Mouse (Mus musculus) C2C12 (cell line): ENCODE measurements around the gene Tmem246. TPM values are rescaled to one million over a fixed set of nuclear protein-coding genes. Genes with fewer than 3 reads are reported as not detected.
A peak's percentile ranks its signal among the peaks of the same experiment; 100 is the strongest.
"Not testable (repeated sequence)": the region's sequence is repeated elsewhere in the genome, so short reads cannot be mapped to it uniquely, and the experiment has no call there.

Source experiments
- H3K27me3 ChIP-seq: one replicate; pipeline ENCODE4 v1.6.1; 2011; ENCODE audit not compliant: control insufficient read depth, insufficient read depth, insufficient read length
- H3K36me3 ChIP-seq: one replicate; pipeline ENCODE4 v1.6.1; 2011; ENCODE audit not compliant: control insufficient read depth, insufficient read depth
- H3K4me3 ChIP-seq: one replicate; pipeline ENCODE4 v1.5.1; 2011; ENCODE audit warnings: mild to moderate bottlenecking, control low read depth; ENCODE audit not compliant: poor library complexity, insufficient read depth, severe bottlenecking
- H3K79me2 ChIP-seq: one replicate; pipeline ENCODE4 v1.6.1; 2011; ENCODE audit not compliant: control insufficient read depth, insufficient read depth
- H3K79me3 ChIP-seq: one replicate; pipeline ENCODE4 v1.6.1; 2011; ENCODE audit warnings: low read depth, control low read depth
- H3ac ChIP-seq: one replicate; pipeline ENCODE3; 2011; ENCODE audit warnings: low read depth; ENCODE audit not compliant: control insufficient read depth, insufficient read length
- CEBPB ChIP-seq: IDR thresholded peaks from one replicate; pipeline ENCODE4 v1.6.1; 2011; ENCODE audit warnings: low read depth, mild to moderate bottlenecking, control low read depth, moderate library complexity
- CTCF ChIP-seq: IDR thresholded peaks from one replicate; pipeline ENCODE4 v1.5.1; 2011; ENCODE audit not compliant: control insufficient read depth, insufficient read depth, insufficient read length
- FOSL1 ChIP-seq: IDR thresholded peaks from one replicate; pipeline ENCODE4 v1.8.0; 2011; ENCODE audit warnings: mild to moderate bottlenecking, low read length; ENCODE audit not compliant: poor library complexity, insufficient read depth, severe bottlenecking
- MAX ChIP-seq: IDR thresholded peaks from one replicate; pipeline ENCODE4 v1.6.1; 2011; ENCODE audit warnings: mild to moderate bottlenecking, control low read depth
- MYOD1 ChIP-seq: IDR thresholded peaks from one replicate; pipeline ENCODE4 v1.6.1; 2011; ENCODE audit warnings: low read depth; ENCODE audit not compliant: control insufficient read depth, insufficient read length
- MYOG ChIP-seq: IDR thresholded peaks from one replicate; pipeline ENCODE4 v1.6.1; 2011; ENCODE audit not compliant: control insufficient read depth, insufficient read length; ENCODE audit errors: extremely low read depth
- USF1 ChIP-seq: IDR thresholded peaks from one replicate; pipeline ENCODE4 v1.6.1; 2011; ENCODE audit warnings: low read depth, mild to moderate bottlenecking, control low read depth, moderate library complexity
- polyA plus RNA-seq: library from polyadenylated mRNA; unstranded; fragments of >200 nt; fragmentation: generic; extraction: Trizol; gene quantifications from one replicate; pipeline ENCODE4 v1.2.1, GENCODE M21; 2012; ENCODE audit warnings: missing spikeins

The Tmem246 gene
- polyA plus RNA-seq, 1 experiment = 0.34 TPM

DNA sequence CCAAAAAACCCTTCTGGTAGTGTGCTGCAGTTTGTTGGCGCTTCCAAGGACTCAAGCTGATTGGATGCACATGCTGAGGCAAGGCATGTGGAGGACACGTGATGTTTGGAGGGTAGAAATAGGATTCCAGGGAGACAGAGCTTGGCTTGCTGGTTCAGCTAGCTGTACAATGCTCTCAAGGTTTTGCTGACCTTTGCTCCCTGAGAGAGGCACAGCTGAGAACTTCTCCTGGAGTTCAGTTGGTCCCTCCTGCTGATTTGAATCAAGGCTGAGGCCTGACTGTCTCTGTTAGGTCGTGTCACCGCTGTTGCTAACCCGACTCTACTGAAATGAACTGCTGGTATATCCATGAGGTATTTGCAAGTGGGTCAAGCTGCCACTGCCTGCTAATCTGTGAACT is 31.3 kb upstream of the Tmem246 start:
- peaks cover 3% of the 10 kb centered on the region for H3K27me3 ChIP-seq
- H3K4me3 ChIP-seq = no peak overlapping the region
- H3K79me2 ChIP-seq = peaks cover 20% of the 10 kb centered on the region
- TF ChIP-seq CEBPB = no peak
- no peak for TF ChIP-seq FOSL1
- TF ChIP-seq CTCF = no peak
- no peak for TF ChIP-seq MYOG
- TF ChIP-seq MAX = no peak
- TF ChIP-seq USF1 = no peak
- no peak for TF ChIP-seq MYOD1
- peaks cover under 1% of the 10 kb centered on the region for H3K36me3 ChIP-seq
- H3ac ChIP-seq = no peak overlapping the region
- H3K79me3 ChIP-seq = peaks cover 15% of the 10 kb centered on the region

DNA sequence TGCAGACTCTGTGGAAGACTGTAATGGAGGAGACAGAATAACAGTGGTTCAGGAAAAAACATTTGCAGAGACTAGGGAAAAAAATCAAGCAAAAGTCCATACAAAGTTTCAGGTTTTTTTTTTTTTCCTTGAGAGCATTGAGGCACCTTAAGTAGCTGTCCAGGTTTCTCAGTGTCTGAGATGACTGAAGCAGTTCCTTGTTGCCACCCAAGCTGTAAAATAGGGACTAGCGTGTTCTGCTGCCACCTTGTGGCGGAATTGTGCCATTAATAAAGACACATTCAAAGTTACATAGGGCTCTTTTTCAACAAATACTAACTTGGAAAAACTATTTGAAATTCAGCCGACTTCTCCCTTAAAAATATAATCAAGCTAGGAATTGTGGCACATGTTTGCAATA is 29.3 kb upstream of the Tmem246 start:
- Histone ChIP-seq H3K79me3 (no peaks in the 10 kb centered on the region), H3K36me3 (no peaks in the 10 kb centered on the region), H3K27me3 (peaks cover 3% of the 10 kb centered on the region), H3K4me3 (no peak overlapping the region), H3K79me2 (peaks cover under 1% of the 10 kb centered on the region), H3ac (no peak overlapping the region)
- TF ChIP-seq MYOG (no peak), CTCF (peak; percentile 13), FOSL1 (no peak)

- not testable (repeated sequence) for H3K27me3 ChIP-seq, H3K4me3 ChIP-seq
These were observed 27.3 kb upstream of the Tmem246 start for GRCm38 (mm10) chr4:49624969-49625368.

DNA sequence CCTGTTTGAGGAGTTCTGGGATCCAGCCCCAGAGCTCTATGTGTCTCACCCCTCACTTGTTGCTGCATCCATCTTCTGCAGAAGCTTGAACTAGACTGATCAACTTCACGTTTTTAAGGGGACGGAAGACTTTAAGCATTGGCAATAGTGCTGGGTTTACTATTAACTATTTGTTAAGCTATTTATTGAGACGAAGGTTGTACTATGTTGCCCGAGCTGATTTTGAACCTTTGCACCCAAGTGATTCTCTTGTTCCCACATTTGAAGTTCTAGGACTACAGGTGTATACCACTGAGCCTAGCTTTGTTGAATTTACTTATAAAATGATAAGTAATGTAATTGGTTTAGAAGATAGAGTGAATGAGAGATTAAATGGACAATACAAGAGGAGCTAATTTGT is 26.2 kb upstream of the Tmem246 start:
- H3K27me3 ChIP-seq = peaks cover 3% of the 10 kb centered on the region
- TF ChIP-seq MYOG (no peak), FOSL1 (no peak), MYOD1 (no peak), MAX (no peak), CTCF (no peak), CEBPB (no peak), USF1 (no peak)
- H3K4me3 ChIP-seq = no peak overlapping the region
- H3K79me3 ChIP-seq = no peaks in the 10 kb centered on the region
- H3ac ChIP-seq = no peak overlapping the region
- H3K79me2 ChIP-seq = no peaks in the 10 kb centered on the region
- no peaks in the 10 kb centered on the region for H3K36me3 ChIP-seq

More at GRCm38 (mm10) chr4:49624969-49625368, 27.3 kb upstream of the Tmem246 start:
- H3K79me3 ChIP-seq, H3K79me2 ChIP-seq, H3ac ChIP-seq, H3K36me3 ChIP-seq: not testable (repeated sequence)

DNA sequence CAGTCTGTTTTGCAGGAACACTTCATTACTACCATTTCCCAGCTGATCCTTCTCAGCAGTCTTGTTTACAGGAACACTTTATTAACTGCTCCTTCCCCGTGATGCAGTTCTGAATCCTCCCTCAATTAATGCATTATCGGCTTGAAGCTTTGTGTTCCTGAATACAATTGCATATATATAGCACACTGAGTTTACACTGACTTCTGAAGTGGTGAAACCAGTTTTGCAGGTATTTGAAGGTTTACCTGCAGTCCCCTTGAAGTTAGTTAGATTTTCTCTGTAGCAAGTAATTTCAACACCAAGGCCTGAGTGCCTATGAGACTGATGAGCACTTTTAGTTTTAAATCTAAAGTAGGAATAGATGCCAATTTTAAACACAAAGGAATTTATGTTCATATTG is 24.6 kb upstream of the Tmem246 start:
- H3K79me3 ChIP-seq = no peaks in the 10 kb centered on the region
- H3K27me3 ChIP-seq = peaks cover 3% of the 10 kb centered on the region
- no peak overlapping the region for H3ac ChIP-seq
- TF ChIP-seq CEBPB (no peak), FOSL1 (no peak), MAX (no peak), CTCF (no peak), MYOD1 (no peak), MYOG (no peak), USF1 (no peak)
- H3K36me3 ChIP-seq = no peaks in the 10 kb centered on the region
- H3K79me2 ChIP-seq = no peaks in the 10 kb centered on the region
- H3K4me3 ChIP-seq = no peak overlapping the region

- H3K36me3 ChIP-seq, H3K79me2 ChIP-seq, H3ac ChIP-seq, H3K79me3 ChIP-seq, H3K4me3 ChIP-seq, H3K27me3 ChIP-seq: not testable (repeated sequence)
These were observed 22.2 kb upstream of the Tmem246 start for GRCm38 (mm10) chr4:49619861-49620260.

DNA sequence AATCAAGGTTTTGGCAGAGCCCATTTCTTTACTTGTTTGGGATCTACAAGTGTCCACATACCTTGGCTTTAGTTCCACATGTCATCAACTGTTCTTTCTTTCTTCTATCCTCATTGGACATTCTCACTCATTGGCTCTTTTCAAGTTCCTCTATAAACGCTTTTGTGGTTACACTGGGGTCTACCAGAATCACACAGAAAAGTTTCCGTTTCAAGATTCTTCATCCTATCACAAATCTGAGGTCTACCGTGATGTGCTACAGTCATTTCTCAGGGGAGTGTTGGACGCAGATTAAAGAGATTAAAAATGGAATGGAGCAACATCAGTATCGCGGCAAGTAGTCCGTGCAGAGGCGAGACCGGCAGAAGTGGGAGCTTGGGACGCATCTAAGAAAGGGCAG is 19.2 kb upstream of the Tmem246 start:
- TF ChIP-seq CEBPB (no peak), CTCF (no peak), MYOG (no peak), USF1 (no peak), FOSL1 (no peak), MYOD1 (no peak), MAX (no peak)
- no peaks in the 10 kb centered on the region for H3K27me3 ChIP-seq
- H3K36me3 ChIP-seq = no peaks in the 10 kb centered on the region
- H3K79me3 ChIP-seq = no peaks in the 10 kb centered on the region
- H3K79me2 ChIP-seq = no peaks in the 10 kb centered on the region
- H3ac ChIP-seq = no peak overlapping the region
- no peak overlapping the region for H3K4me3 ChIP-seq
